Mouse (Mus musculus): Measurements from ENCODE around the gene Tmem229b. TPM values are rescaled to one million over a fixed set of nuclear protein-coding genes. Genes with fewer than 3 reads are reported as not detected.

Tmem229b gene
- polyA plus RNA-seq (2012; fragmentation: generic; extraction: Trizol): 0.59 TPM
- long read RNA-seq, experiment 1, partial matches to known transcripts: 0 of 1 reads
- long read RNA-seq, experiment 1, other reads (novel, unspliced or antisense): 1 of 1 reads
- long read RNA-seq, experiment 2: 0 reads

- H3K36me3 ChIP-seq (ENCODE audit: control insufficient read depth, insufficient read depth): no peaks in the 10 kb centered on the region
- H3K79me3 ChIP-seq (ENCODE audit: low read depth): no peaks in the 10 kb centered on the region
- TF ChIP-seq CTCF (IDR thresholded peaks at IDR 0.05; ENCODE audit: control insufficient read depth, insufficient read depth, insufficient read length) (no peak), FOSL1 (IDR thresholded peaks at IDR 0.05; ENCODE audit: insufficient read depth, low read length, poor library complexity, severe bottlenecking) (no peak), MYOD1 (IDR thresholded peaks at IDR 0.05; ENCODE audit: control insufficient read depth, insufficient read length, low read depth) (no peak), USF1 (IDR thresholded peaks at IDR 0.05; ENCODE audit: low read depth) (no peak), CEBPB (IDR thresholded peaks at IDR 0.05; ENCODE audit: low read depth) (no peak), MYOG (IDR thresholded peaks at IDR 0.05; ENCODE audit: control insufficient read depth, extremely low read depth, insufficient read length) (no peak), MAX (IDR thresholded peaks at IDR 0.05) (no peak)
- no peaks in the 10 kb centered on the region for H3K79me2 ChIP-seq (ENCODE audit: control insufficient read depth, insufficient read depth)
- peaks cover 10% of the 10 kb centered on the region for H3K27me3 ChIP-seq (ENCODE audit: control insufficient read depth, insufficient read depth, insufficient read length)
- H3ac ChIP-seq (ENCODE audit: control insufficient read depth, insufficient read length, low read depth): peak within 1 kb of the TSS; percentile 37
- H3K4me3 ChIP-seq (ENCODE audit: insufficient read depth, poor library complexity, severe bottlenecking): peak within 1 kb of the TSS; percentile 40
Measured at GRCm38 (mm10) chr12:79007126-79007753, at the start of gene Tmem229b. Gene Tmem229b, minus strand, starts transcription at chr12:79007627.

- TF ChIP-seq MYOD1 (IDR thresholded peaks at IDR 0.05; ENCODE audit: control insufficient read depth, insufficient read length, low read depth): no peak
- no peak for TF ChIP-seq CTCF (IDR thresholded peaks at IDR 0.05; ENCODE audit: control insufficient read depth, insufficient read depth, insufficient read length)
- no peak for TF ChIP-seq MAX (IDR thresholded peaks at IDR 0.05)
- no peak for TF ChIP-seq CEBPB (IDR thresholded peaks at IDR 0.05; ENCODE audit: low read depth)
- Histone ChIP-seq H3K36me3 (ENCODE audit: control insufficient read depth, insufficient read depth) (no peaks in the 10 kb centered on the region), H3K79me3 (ENCODE audit: low read depth) (no peaks in the 10 kb centered on the region), H3K27me3 (ENCODE audit: control insufficient read depth, insufficient read depth, insufficient read length) (no peaks in the 10 kb centered on the region), H3K79me2 (ENCODE audit: control insufficient read depth, insufficient read depth) (no peaks in the 10 kb centered on the region), H3K4me3 (ENCODE audit: insufficient read depth, poor library complexity, severe bottlenecking) (no peak overlapping the region), H3ac (ENCODE audit: control insufficient read depth, insufficient read length, low read depth) (no peak overlapping the region)
Measured at GRCm38 (mm10) chr12:79055276-79055675, 47.8 kb upstream of the Tmem229b start.

- H3K4me3 ChIP-seq (ENCODE audit: insufficient read depth, poor library complexity, severe bottlenecking): no peak overlapping the region
- H3ac ChIP-seq (ENCODE audit: control insufficient read depth, insufficient read length, low read depth): no peak overlapping the region
- H3K79me3 ChIP-seq (ENCODE audit: low read depth): no peaks in the 10 kb centered on the region
- TF ChIP-seq FOSL1 (IDR thresholded peaks at IDR 0.05; ENCODE audit: insufficient read depth, low read length, poor library complexity, severe bottlenecking): no peak
- TF ChIP-seq MYOG (IDR thresholded peaks at IDR 0.05; ENCODE audit: control insufficient read depth, extremely low read depth, insufficient read length): no peak
- TF ChIP-seq CTCF (IDR thresholded peaks at IDR 0.05; ENCODE audit: control insufficient read depth, insufficient read depth, insufficient read length): no peak
- no peak for TF ChIP-seq USF1 (IDR thresholded peaks at IDR 0.05; ENCODE audit: low read depth)
- TF ChIP-seq CEBPB (IDR thresholded peaks at IDR 0.05; ENCODE audit: low read depth): no peak
- no peaks in the 10 kb centered on the region for H3K79me2 ChIP-seq (ENCODE audit: control insufficient read depth, insufficient read depth)
- H3K27me3 ChIP-seq (ENCODE audit: control insufficient read depth, insufficient read depth, insufficient read length): no peaks in the 10 kb centered on the region
- H3K36me3 ChIP-seq (ENCODE audit: control insufficient read depth, insufficient read depth): no peaks in the 10 kb centered on the region
Measured at GRCm38 (mm10) chr12:79052073-79052472, 44.6 kb upstream of the Tmem229b start.

GRCm38 (mm10) chr12:79050545-79051212 lies 43.3 kb upstream of the Tmem229b start:
- no peak overlapping the region for H3ac ChIP-seq (ENCODE audit: control insufficient read depth, insufficient read length, low read depth)
- no peaks in the 10 kb centered on the region for H3K79me3 ChIP-seq (ENCODE audit: low read depth)
- TF ChIP-seq CEBPB (IDR thresholded peaks at IDR 0.05; ENCODE audit: low read depth) (no peak), MAX (IDR thresholded peaks at IDR 0.05) (no peak), MYOD1 (IDR thresholded peaks at IDR 0.05; ENCODE audit: control insufficient read depth, insufficient read length, low read depth) (no peak), MYOG (IDR thresholded peaks at IDR 0.05; ENCODE audit: control insufficient read depth, extremely low read depth, insufficient read length) (no peak), CTCF (IDR thresholded peaks at IDR 0.05; ENCODE audit: control insufficient read depth, insufficient read depth, insufficient read length) (no peak), FOSL1 (IDR thresholded peaks at IDR 0.05; ENCODE audit: insufficient read depth, low read length, poor library complexity, severe bottlenecking) (no peak), USF1 (IDR thresholded peaks at IDR 0.05; ENCODE audit: low read depth) (no peak)
- H3K27me3 ChIP-seq (ENCODE audit: control insufficient read depth, insufficient read depth, insufficient read length): no peaks in the 10 kb centered on the region
- H3K36me3 ChIP-seq (ENCODE audit: control insufficient read depth, insufficient read depth): no peaks in the 10 kb centered on the region
- H3K4me3 ChIP-seq (ENCODE audit: insufficient read depth, poor library complexity, severe bottlenecking): no peak overlapping the region
- H3K79me2 ChIP-seq (ENCODE audit: control insufficient read depth, insufficient read depth): no peaks in the 10 kb centered on the region

- H3K27me3 ChIP-seq (ENCODE audit: control insufficient read depth, insufficient read depth, insufficient read length): no peaks in the 10 kb centered on the region
- no peaks in the 10 kb centered on the region for H3K79me3 ChIP-seq (ENCODE audit: low read depth)
- H3K79me2 ChIP-seq (ENCODE audit: control insufficient read depth, insufficient read depth): no peaks in the 10 kb centered on the region
- no peak overlapping the region for H3K4me3 ChIP-seq (ENCODE audit: insufficient read depth, poor library complexity, severe bottlenecking)
- no peak overlapping the region for H3ac ChIP-seq (ENCODE audit: control insufficient read depth, insufficient read length, low read depth)
- TF ChIP-seq CEBPB (IDR thresholded peaks at IDR 0.05; ENCODE audit: low read depth): no peak
- no peak for TF ChIP-seq USF1 (IDR thresholded peaks at IDR 0.05; ENCODE audit: low read depth)
- TF ChIP-seq FOSL1 (IDR thresholded peaks at IDR 0.05; ENCODE audit: insufficient read depth, low read length, poor library complexity, severe bottlenecking): no peak
- no peak for TF ChIP-seq MYOD1 (IDR thresholded peaks at IDR 0.05; ENCODE audit: control insufficient read depth, insufficient read length, low read depth)
- TF ChIP-seq CTCF (IDR thresholded peaks at IDR 0.05; ENCODE audit: control insufficient read depth, insufficient read depth, insufficient read length): no peak
- no peak for TF ChIP-seq MAX (IDR thresholded peaks at IDR 0.05)
- no peaks in the 10 kb centered on the region for H3K36me3 ChIP-seq (ENCODE audit: control insufficient read depth, insufficient read depth)
Measured at GRCm38 (mm10) chr12:79049807-79050206, 42.4 kb upstream of the Tmem229b start.
